Comparison of ENCODE assay signal across 28 mouse cellular contexts in the genomic region with DNA sequence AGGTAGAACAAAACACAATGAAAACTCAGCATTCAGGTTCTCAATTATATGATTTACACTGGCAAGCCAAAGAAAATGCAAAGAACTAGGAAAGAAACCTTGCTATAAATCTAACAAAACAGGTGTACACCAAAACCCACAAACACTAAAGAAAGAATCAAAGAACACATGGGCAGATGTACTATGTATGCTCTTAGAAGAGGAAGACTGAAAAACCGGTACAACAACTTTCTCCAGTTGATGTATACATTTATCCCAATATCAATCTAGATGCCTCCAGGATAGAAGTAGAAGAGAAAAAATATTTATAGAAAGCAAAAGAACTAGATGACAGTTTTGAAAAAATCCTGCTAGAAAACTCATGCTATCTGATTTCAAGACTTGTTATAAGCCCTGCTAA.
"Had no signal": no experiment of that assay in that cellular context is flagged by ENCODE, and none has a peak within 500 bp of the region (broad histone marks: within the 10 kb centered on the region; RNA-seq: fewer than 3 reads in every experiment).

No protein-coding gene starts in this region.

- H3K4me2 ChIP-seq: heart, embryonic 11.5 days; heart, embryonic 13.5 days; heart, embryonic 15.5 days; hindbrain, embryonic 13.5 days; hindbrain, embryonic 15.5 days; kidney, embryonic 15.5 days; limb, embryonic 13.5 days; liver, embryonic 11.5 days; liver, embryonic 13.5 days; liver, embryonic 15.5 days had no signal

- ATAC-seq: hindbrain, postnatal 0 days; intestine, embryonic 16.5 days had no signal

- H3K27ac ChIP-seq: heart, adult 2 months; heart, embryonic 13.5 days; heart, embryonic 15.5 days; hindbrain, embryonic 13.5 days; hindbrain, embryonic 15.5 days; hindbrain, postnatal 0 days; kidney, embryonic 15.5 days; kidney, postnatal 0 days; left cerebral cortex, adult 2 months; limb, embryonic 13.5 days; liver, embryonic 13.5 days; liver, embryonic 15.5 days had no signal

- DNase-seq: gastrocnemius, postnatal 14 days; gastrocnemius, postnatal 36 days; heart, adult 11 months; heart, adult 2 months; heart, postnatal 14 days; heart, postnatal 36 days; kidney, adult 11 months; kidney, adult 2 months; kidney, adult 9 months; kidney, postnatal 14 days; kidney, postnatal 36 days; layer of hippocampus, adult 9-11 months; layer of hippocampus, postnatal 36 days; liver; liver, embryonic 13.5 days had no signal

- H3K27me3 ChIP-seq: heart, embryonic 13.5 days; heart, embryonic 15.5 days; hindbrain, embryonic 13.5 days; hindbrain, embryonic 15.5 days; limb, embryonic 13.5 days; liver, embryonic 13.5 days; liver, embryonic 15.5 days had no signal

- H3K4me3 ChIP-seq: heart, adult 2 months; heart, embryonic 13.5 days; heart, embryonic 15.5 days; hindbrain, embryonic 13.5 days; hindbrain, embryonic 15.5 days; kidney, embryonic 15.5 days; left cerebral cortex, adult 2 months; limb, embryonic 13.5 days; liver, embryonic 13.5 days; liver, embryonic 15.5 days had no signal

- H3K9ac ChIP-seq: heart, embryonic 13.5 days; heart, embryonic 15.5 days; hindbrain, embryonic 13.5 days; hindbrain, embryonic 15.5 days; kidney, embryonic 15.5 days; limb, embryonic 13.5 days; liver, embryonic 13.5 days; liver, embryonic 15.5 days had no signal

- H3K9me3 ChIP-seq: heart, embryonic 13.5 days; heart, embryonic 15.5 days; hindbrain, embryonic 13.5 days; hindbrain, embryonic 15.5 days; kidney, embryonic 15.5 days; limb, embryonic 13.5 days; liver, embryonic 13.5 days; liver, embryonic 15.5 days had no signal

- H3K36me3 ChIP-seq: heart, embryonic 13.5 days; heart, embryonic 15.5 days; hindbrain, embryonic 13.5 days; hindbrain, embryonic 15.5 days; kidney, embryonic 15.5 days; limb, embryonic 13.5 days; liver, embryonic 13.5 days; liver, embryonic 15.5 days had no signal
